Mouse (Mus musculus) mesoderm, embryonic 11.5 days (tissue): ENCODE measurements around the gene Cacna1c.

Source experiments
- DNase-seq: peaks from one replicate; pipeline ENCODE4 v3.0.0-alpha.2; 2012; ENCODE audit warnings: low read depth, low spot score

Cacna1c gene

DNA sequence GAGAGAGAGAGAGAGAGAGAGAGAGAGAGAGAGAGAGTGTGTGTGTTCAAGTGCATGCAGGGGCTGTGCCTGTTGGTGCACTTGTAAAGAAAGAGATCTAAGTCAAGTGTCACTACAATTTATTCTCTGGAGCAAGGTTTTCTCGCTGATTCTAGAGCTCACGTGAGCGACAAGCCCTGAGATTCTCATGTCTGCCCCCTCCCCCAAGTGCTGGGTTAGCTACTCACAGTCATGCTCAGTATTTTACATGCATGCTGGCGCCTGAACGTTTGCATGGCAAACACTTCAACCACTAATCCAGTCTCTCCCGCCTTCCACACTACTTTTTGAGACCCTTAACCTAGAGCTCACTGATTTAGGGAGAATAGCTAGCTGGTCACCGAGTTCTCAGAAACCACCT, 99.7 kb downstream of the Cacna1c start:
- no peak for DNase-seq

DNA sequence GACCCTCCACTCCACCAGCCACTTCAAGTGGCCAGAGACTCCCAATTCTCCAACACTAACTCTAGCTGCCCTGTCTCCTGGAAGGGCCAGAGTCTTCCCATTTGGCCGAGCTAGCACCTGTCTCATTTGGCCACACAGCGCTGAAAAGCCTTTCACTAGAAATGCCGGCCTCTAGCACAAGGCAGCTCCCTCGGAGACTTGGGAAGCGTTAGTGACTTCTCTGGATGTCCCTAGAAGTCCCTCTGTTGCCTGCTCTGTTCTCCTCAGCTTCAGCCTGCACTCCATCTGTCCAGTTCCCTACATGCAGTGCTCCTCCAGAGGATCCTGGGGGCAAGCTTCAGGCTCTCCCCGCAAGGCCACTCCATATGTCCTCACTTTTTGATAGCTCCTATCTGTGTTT, 101.1 kb downstream of the Cacna1c start:
- no peak for DNase-seq

DNA sequence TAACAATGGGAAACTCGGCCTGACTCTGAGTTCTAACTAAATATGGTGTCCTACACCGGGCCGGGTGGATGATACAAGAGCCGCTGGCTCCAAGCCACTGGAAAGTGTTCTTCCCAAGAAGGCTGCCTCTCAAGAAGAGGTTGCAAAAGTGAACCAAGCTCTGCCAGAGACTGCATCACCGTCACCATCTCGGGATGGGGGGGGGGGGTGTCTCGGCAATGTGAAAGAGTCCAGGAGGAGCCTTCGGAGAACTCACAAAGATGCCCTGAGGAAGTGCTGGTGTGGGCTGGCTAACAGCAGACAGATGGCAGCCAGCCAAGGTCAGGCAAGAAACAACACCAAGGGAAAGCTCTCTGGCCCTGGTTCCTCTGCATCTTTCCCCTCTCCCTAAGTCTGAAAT, 107.0 kb downstream of the Cacna1c start:
- no peak for DNase-seq

- DNase-seq, result no peak
These were observed 107.8 kb downstream of the Cacna1c start for GRCm38 (mm10) chr6:119088381-119088780.

DNA sequence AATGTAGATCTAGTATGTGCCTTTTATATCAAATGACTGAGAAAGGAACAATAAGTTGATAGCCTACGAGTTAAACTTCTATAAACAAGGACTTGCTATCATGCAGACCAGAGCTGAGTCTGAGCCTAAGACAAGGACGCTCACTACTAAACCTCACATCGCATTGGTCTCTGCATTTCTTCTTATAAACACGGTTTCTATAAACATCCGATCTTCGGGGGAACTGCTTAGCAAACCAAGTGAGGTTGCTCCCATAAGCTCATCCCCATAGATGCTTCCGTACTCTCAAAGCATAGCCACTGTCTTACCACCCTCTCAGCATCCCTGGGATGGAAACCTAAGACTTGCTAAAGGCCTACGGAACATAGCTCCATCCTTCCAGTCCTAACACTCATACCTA, 108.3 kb downstream of the Cacna1c start:
- no peak for DNase-seq

GRCm38 (mm10) chr6:119085789-119086188, 110.4 kb downstream of the Cacna1c start:
- no peak for DNase-seq

- peak; percentile 40 for DNase-seq
These were observed 111.7 kb downstream of the Cacna1c start for GRCm38 (mm10) chr6:119084532-119084931.

- no peak for DNase-seq
These were observed 112.7 kb downstream of the Cacna1c start for GRCm38 (mm10) chr6:119083559-119083958.

- DNase-seq, result no peak
These were observed 113.6 kb downstream of the Cacna1c start for GRCm38 (mm10) chr6:119082662-119083061.

GRCm38 (mm10) chr6:119081650-119082049, 114.6 kb downstream of the Cacna1c start:
- no peak for DNase-seq

DNA sequence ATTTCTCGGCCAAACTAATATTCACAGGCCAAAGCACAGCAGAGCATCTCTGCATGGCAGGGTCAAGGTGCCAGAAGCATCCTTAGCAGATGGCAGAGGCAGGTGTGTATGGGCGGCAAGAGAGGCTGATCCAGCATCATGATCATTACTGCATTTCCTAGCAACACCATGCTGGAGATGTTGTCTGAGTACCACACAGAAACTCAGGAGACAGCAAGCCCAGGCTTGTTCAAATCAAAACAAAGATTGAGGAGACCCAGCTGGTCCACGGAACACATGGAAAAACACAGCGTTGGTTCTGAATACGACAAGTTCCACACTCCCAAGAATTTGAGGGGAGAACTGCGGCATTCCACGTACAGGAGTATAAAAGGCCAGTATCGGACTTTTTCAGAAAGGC, 116.6 kb downstream of the Cacna1c start:
- DNase-seq, result no peak

DNA sequence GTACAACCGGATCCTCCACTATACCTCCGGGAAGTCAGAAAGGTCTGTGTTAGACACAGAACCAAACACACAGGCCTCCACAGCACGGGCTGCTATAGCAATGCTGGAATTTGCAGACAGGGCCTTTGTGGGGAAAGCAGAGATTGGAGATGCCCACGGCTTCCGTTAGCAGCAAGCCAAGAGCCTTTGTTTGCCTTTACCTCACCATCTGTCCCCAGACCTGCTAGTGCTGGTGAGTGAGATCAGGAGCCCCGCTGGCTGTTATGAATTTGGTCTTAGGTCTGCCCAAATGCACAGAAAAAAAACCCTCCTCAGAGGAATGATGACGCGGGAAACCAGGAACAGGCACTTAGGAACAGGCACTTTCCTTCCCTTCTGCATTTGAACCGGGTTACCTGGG, 117.3 kb downstream of the Cacna1c start:
- DNase-seq, result no peak

- DNase-seq, result no peak
These were observed 119.0 kb downstream of the Cacna1c start for GRCm38 (mm10) chr6:119077231-119077630.

DNA sequence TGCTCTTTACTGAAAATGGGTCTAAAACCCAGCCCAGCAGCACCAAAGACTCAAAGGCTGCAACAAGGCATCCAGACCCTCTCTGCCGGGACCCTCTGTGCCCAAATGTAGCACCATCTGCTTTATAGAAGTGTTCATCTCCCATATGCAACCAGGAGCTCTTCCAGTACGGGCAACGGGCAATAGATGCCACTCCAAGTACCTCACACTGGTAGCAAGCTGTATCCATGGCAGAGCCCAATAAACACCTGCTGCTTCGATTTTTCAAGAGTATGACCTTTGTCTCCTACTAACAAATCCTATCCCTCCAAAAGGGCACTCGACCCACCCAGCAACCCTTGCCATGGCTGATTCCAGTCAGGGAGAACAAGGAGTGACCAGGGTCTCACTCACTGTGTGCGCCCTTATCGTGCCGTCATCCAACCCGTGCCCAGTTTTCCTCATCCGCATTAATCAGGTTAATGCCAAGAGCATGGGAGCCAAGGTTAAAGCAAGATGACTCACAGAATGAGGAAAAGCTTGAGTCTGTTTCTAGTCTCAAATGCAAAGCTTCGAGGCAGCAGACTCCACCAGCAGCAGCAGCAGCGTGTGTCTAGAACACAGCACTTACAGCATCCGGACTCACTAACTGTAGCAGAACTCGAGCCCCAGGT, 122.7 kb downstream of the Cacna1c start:
- no peak for DNase-seq

GRCm38 (mm10) chr6:119072772-119073171, 123.4 kb downstream of the Cacna1c start:
- DNase-seq, result no peak

DNA sequence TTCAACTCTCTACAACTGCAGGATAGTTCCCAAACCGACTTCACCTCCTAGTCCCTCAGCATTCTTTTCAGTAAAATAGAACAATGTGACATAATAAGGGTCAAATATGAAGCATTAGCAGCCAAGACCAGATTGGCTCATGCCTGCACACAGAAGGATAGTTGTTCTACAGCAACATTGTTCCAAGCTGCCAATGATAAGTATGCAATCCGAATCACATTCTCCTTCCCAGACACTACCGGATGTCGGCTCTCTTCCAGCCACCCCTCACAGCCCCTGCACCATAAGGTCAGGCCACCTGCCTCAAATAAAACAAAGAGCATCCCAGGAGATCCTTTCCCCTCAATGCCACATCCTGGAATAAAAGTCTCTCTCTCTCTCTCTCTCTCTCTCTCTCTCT, 125.4 kb downstream of the Cacna1c start:
- no peak for DNase-seq

DNA sequence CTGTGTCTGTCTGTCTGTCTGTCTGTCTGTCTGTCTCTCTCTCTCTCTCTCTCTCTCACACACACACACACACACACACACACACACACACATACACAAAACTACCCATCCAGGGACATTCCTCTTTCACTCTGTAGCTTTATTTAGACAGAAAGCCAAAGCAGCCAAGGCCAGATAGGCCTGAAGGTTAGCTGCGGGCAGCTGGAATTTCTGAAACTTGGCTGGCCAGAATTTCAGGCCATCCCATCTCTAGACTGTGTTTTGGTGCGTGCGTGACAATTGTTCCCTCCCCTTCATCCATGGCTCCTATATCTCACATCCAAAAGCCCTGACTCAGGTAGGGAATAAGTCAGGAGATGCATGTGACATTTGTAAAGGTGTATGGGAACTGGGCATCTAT, 125.9 kb downstream of the Cacna1c start:
- no peak for DNase-seq

DNA sequence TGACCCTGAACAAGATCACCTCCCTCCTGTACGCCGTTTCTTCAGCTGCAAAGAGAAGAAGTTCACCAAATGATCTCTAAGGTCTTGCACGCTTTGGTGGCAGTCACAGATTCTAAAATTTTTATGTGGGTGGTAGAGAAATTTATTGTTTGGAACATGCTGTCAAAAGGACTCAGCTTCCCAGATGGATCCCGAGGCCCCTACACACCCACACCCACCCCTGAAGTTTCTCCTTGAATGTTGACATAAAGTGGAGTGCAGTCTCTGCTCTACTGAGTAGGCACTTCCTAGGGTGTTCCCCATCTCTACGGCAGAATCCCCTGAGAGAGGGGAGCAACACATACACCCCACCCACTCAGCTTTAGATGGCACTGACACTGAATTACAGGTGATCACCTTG, 127.1 kb downstream of the Cacna1c start:
- DNase-seq, result no peak

GRCm38 (mm10) chr6:119068650-119069049, 127.6 kb downstream of the Cacna1c start:
- no peak for DNase-seq

- DNase-seq, result no peak
These were observed 131.3 kb downstream of the Cacna1c start for GRCm38 (mm10) chr6:119064961-119065360.

GRCm38 (mm10) chr6:119064430-119064829, 131.8 kb downstream of the Cacna1c start:
- DNase-seq, result no peak

DNA sequence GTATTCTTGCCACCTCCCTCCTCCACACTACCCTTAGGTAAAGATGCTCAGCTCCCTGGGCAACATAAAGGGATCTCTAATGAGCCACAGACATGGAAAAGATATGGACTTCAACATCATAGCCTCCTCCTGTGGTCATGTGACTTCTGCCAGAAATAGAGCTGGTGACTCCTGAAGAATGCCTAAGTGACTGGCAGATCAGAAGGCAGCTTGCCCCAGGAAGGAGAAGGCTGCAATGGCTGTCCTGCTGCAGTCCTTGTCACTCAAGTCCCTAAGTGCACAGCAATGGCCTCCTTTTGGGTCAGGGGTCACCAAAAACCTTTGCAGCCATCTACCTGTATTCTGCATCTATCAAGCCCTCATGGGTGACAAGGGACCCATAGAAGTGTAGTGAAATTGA, 133.5 kb downstream of the Cacna1c start:
- DNase-seq, result no peak

GRCm38 (mm10) chr6:119058896-119059295, 137.3 kb downstream of the Cacna1c start:
- no peak for DNase-seq

GRCm38 (mm10) chr6:119058461-119058860, 137.8 kb downstream of the Cacna1c start:
- no peak for DNase-seq
